Mouse (Mus musculus) liver (tissue): Measurements from ENCODE around the gene Shld1.

Source experiments
- DNase-seq: peaks from one replicate; pipeline ENCODE4 v3.0.0-alpha.2; 2020; ENCODE audit warnings: mixed read lengths

The Shld1 gene

GRCm38 (mm10) chr2:132693980-132694379 lies 7.2 kb downstream of the Shld1 start:
- DNase-seq, result no peak

- DNase-seq, result peak; percentile 92
Measured at GRCm38 (mm10) chr2:132695358-132696093, 8.8 kb downstream of the Shld1 start.

- DNase-seq, result no peak
Measured at GRCm38 (mm10) chr2:132696519-132696918, 9.8 kb downstream of the Shld1 start.

GRCm38 (mm10) chr2:132697256-132697655 lies 10.5 kb downstream of the Shld1 start:
- peak; percentile 75 for DNase-seq

- no peak for DNase-seq
Measured at GRCm38 (mm10) chr2:132697695-132698094, 11.0 kb downstream of the Shld1 start.

- no peak for DNase-seq
Measured at GRCm38 (mm10) chr2:132698420-132698819, 11.7 kb downstream of the Shld1 start.

GRCm38 (mm10) chr2:132700921-132701320 lies 14.2 kb downstream of the Shld1 start:
- no peak for DNase-seq

GRCm38 (mm10) chr2:132701451-132701886 lies 14.7 kb downstream of the Shld1 start:
- DNase-seq, result peak; percentile 82

- DNase-seq, result no peak
Measured at GRCm38 (mm10) chr2:132705251-132705992, 18.7 kb downstream of the Shld1 start.

GRCm38 (mm10) chr2:132706309-132706708 lies 19.6 kb downstream of the Shld1 start:
- no peak for DNase-seq

- no peak for DNase-seq
Measured at GRCm38 (mm10) chr2:132710488-132710887, 23.8 kb downstream of the Shld1 start.

- no peak for DNase-seq
Measured at GRCm38 (mm10) chr2:132712061-132712460, 25.3 kb downstream of the Shld1 start.

GRCm38 (mm10) chr2:132714522-132714921 lies 27.8 kb downstream of the Shld1 start:
- no peak for DNase-seq

GRCm38 (mm10) chr2:132714946-132715345 lies 28.2 kb downstream of the Shld1 start:
- DNase-seq, result no peak

GRCm38 (mm10) chr2:132715421-132716070 lies 28.8 kb downstream of the Shld1 start:
- no peak for DNase-seq

GRCm38 (mm10) chr2:132716154-132716553 lies 29.4 kb downstream of the Shld1 start:
- DNase-seq, result peak; percentile 76

GRCm38 (mm10) chr2:132716901-132717536 lies 30.3 kb downstream of the Shld1 start:
- no peak for DNase-seq

- no peak for DNase-seq
Measured at GRCm38 (mm10) chr2:132717537-132717912, 30.8 kb downstream of the Shld1 start.

- no peak for DNase-seq
Measured at GRCm38 (mm10) chr2:132720921-132721566, 34.3 kb downstream of the Shld1 start.

GRCm38 (mm10) chr2:132721844-132722243 lies 35.1 kb downstream of the Shld1 start:
- DNase-seq, result no peak

GRCm38 (mm10) chr2:132723958-132724431 lies 37.3 kb downstream of the Shld1 start:
- DNase-seq, result no peak

- no peak for DNase-seq
Measured at GRCm38 (mm10) chr2:132724561-132724960, 37.8 kb downstream of the Shld1 start.
